Mouse (Mus musculus): ENCODE results near the gene Wfdc17. TPM values are rescaled to one million over a fixed set of nuclear protein-coding genes. Genes with fewer than 3 reads are reported as not detected.

The Wfdc17 gene
- total RNA-seq, 2 experiments from 2014 or later = 0.59 to 2.2 TPM

GRCm38 (mm10) chr11:83740443-83740991 lies 36.7 kb downstream of the Wfdc17 start:
- no peak for DNase-seq

- no peak for DNase-seq
These were observed 38.0 kb downstream of the Wfdc17 start for GRCm38 (mm10) chr11:83741841-83742240.

- DNase-seq = no peak
These were observed 39.1 kb downstream of the Wfdc17 start for GRCm38 (mm10) chr11:83742731-83743355.

- DNase-seq = no peak
These were observed 39.7 kb downstream of the Wfdc17 start for GRCm38 (mm10) chr11:83743525-83743924.

GRCm38 (mm10) chr11:83746152-83746551 lies 42.4 kb downstream of the Wfdc17 start:
- DNase-seq = no peak

- DNase-seq = no peak
These were observed 42.9 kb downstream of the Wfdc17 start, which contains the start of gene Wfdc21 for GRCm38 (mm10) chr11:83746681-83747080. Gene Wfdc21, plus strand, starts transcription at chr11:83746940.

- no peak for DNase-seq
These were observed 43.8 kb downstream of the Wfdc17 start for GRCm38 (mm10) chr11:83747376-83748265.

GRCm38 (mm10) chr11:83753581-83754181 lies 49.9 kb downstream of the Wfdc17 start, which contains the start of gene Heatr6:
Gene Heatr6, plus strand, starts transcription at chr11:83753696.
- DNase-seq = peak; percentile 92 to 95

GRCm38 (mm10) chr11:83754227-83754626 lies 50.4 kb downstream of the Wfdc17 start:
- no peak for DNase-seq

Other genes starting within 250 kb of the Wfdc17 start
- 10 to 100 TPM; 11.0 to 12.7 TPM for gene Mmp28, start 240.9 kb upstream of the Wfdc17 start, total RNA-seq (2021)
- gene Taf15, start 230.9 kb upstream of the Wfdc17 start, total RNA-seq (2021) = 10 to 100 TPM; 62.2 to 78.5 TPM
- gene Heatr9, start 181.8 kb upstream of the Wfdc17 start, total RNA-seq (2021) = not detected
- 1 to 10 TPM in 1 of 2 experiments, under 1 TPM in 1; 0.79 to 2.2 TPM for gene Ccl5, start 173.5 kb upstream of the Wfdc17 start, total RNA-seq (2021)
- 10 to 100 TPM in 1 of 2 experiments, 1 to 10 TPM in 1; 4.7 to 13.1 TPM for gene Ccl9, start 125.4 kb upstream of the Wfdc17 start, total RNA-seq (2021)
- 10 to 100 TPM; 11.4 to 30.4 TPM for gene Ccl6, start 110.9 kb upstream of the Wfdc17 start, total RNA-seq (2021)
- not detected for gene Rpl9-ps1, start 58.4 kb upstream of the Wfdc17 start, total RNA-seq (2021)
- not detected for gene Ccl3, start 54.6 kb upstream of the Wfdc17 start, total RNA-seq (2021)
- gene Ccl4, start 41.4 kb upstream of the Wfdc17 start, total RNA-seq (2021) = under 1 TPM in 1 of 2 experiments, not detected in 1; 0.50 TPM
- not detected for gene Wfdc18, start 5.0 kb downstream of the Wfdc17 start, total RNA-seq (2021)
- gene Wfdc21, start 42.9 kb downstream of the Wfdc17 start, total RNA-seq (2021) = 1 to 10 TPM in 1 of 2 experiments, not detected in 1; 1.1 TPM
- 10 to 100 TPM; 11.3 to 14.6 TPM for gene Heatr6, start 49.7 kb downstream of the Wfdc17 start, total RNA-seq (2021)
- not detected for gene Hnf1b, start 146.1 kb downstream of the Wfdc17 start, total RNA-seq (2021)
- gene Ddx52, start 238.1 kb downstream of the Wfdc17 start, total RNA-seq (2021) = 10 to 100 TPM; 20.0 to 21.7 TPM

Data from adrenal gland, postnatal 36 days (tissue).